Mouse (Mus musculus) retina, postnatal 7 days (tissue): ENCODE results near the gene Pars2.

Source experiments
- DNase-seq: peaks from one replicate; pipeline ENCODE4 v3.0.0-alpha.2; 2012; ENCODE audit warnings: low read depth, low spot score

Pars2 gene

GRCm38 (mm10) chr4:106634086-106634479 is 16.8 kb upstream of the Pars2 start:
- no peak for DNase-seq

- no peak for DNase-seq
These were observed 7.2 kb upstream of the Pars2 start for GRCm38 (mm10) chr4:106643483-106644217.

- no peak for DNase-seq
These were observed 6.7 kb upstream of the Pars2 start for GRCm38 (mm10) chr4:106644218-106644610.

- no peak for DNase-seq
These were observed 5.1 kb upstream of the Pars2 start for GRCm38 (mm10) chr4:106645797-106646196.

- DNase-seq, result no peak
These were observed 3.7 kb upstream of the Pars2 start for GRCm38 (mm10) chr4:106647137-106647536.

GRCm38 (mm10) chr4:106652546-106652945 is 1.7 kb downstream of the Pars2 start:
- no peak for DNase-seq

- DNase-seq, result no peak
These were observed 2.2 kb downstream of the Pars2 start for GRCm38 (mm10) chr4:106653051-106653450.

- no peak for DNase-seq
These were observed 4.8 kb downstream of the Pars2 start for GRCm38 (mm10) chr4:106655681-106656080.

GRCm38 (mm10) chr4:106663956-106664470 is 13.1 kb downstream of the Pars2 start:
- DNase-seq, result no peak

- DNase-seq, result no peak
These were observed 13.8 kb downstream of the Pars2 start for GRCm38 (mm10) chr4:106664697-106665096.

- DNase-seq, result no peak
These were observed 14.4 kb downstream of the Pars2 start for GRCm38 (mm10) chr4:106665269-106665668.

- no peak for DNase-seq
These were observed 14.8 kb downstream of the Pars2 start for GRCm38 (mm10) chr4:106665673-106666072.

GRCm38 (mm10) chr4:106666546-106666945 is 15.7 kb downstream of the Pars2 start:
- DNase-seq, result no peak

GRCm38 (mm10) chr4:106676749-106677148 is 25.9 kb downstream of the Pars2 start:
- no peak for DNase-seq

GRCm38 (mm10) chr4:106678442-106679118 is 27.7 kb downstream of the Pars2 start, which contains the start of gene Ttc4:
Gene Ttc4 (minus strand): TSS chr4:106678944.
- peak; percentile 78 for DNase-seq

GRCm38 (mm10) chr4:106679152-106679551 is 28.3 kb downstream of the Pars2 start:
- DNase-seq, result no peak

- DNase-seq, result no peak
These were observed 30.1 kb downstream of the Pars2 start for GRCm38 (mm10) chr4:106680955-106681354.

GRCm38 (mm10) chr4:106688636-106689296 is 37.9 kb downstream of the Pars2 start:
- DNase-seq, result no peak

- no peak for DNase-seq
These were observed 43.1 kb downstream of the Pars2 start for GRCm38 (mm10) chr4:106693841-106694430.

- no peak for DNase-seq
These were observed 49.1 kb downstream of the Pars2 start for GRCm38 (mm10) chr4:106699989-106700388.

GRCm38 (mm10) chr4:106700798-106701197 is 49.9 kb downstream of the Pars2 start:
- DNase-seq, result no peak

- no peak for DNase-seq
These were observed 53.1 kb downstream of the Pars2 start for GRCm38 (mm10) chr4:106703956-106704355.
